Mouse (Mus musculus) myocyte (in vitro differentiated cells): ENCODE results near the gene Camk1g.

Source experiments
- MAX ChIP-seq: IDR thresholded peaks from one replicate; pipeline ENCODE4 v1.6.1; 2011; ENCODE audit warnings: low read depth, mild to moderate bottlenecking, control low read depth
- MYOG ChIP-seq, 3 experiments: IDR thresholded peaks; one replicate each; pipeline ENCODE4 v1.6.1; 2011; ENCODE audit warnings: control low read depth in 2 of 3, low read depth in 2 of 3, mild to moderate bottlenecking in 2 of 3; ENCODE audit not compliant: insufficient read length in 2 of 3, control insufficient read depth in 1 of 3, insufficient read depth in 1 of 3
- POLR2A ChIP-seq: IDR thresholded peaks from one replicate; pipeline ENCODE4 v1.6.1; 2011; ENCODE audit warnings: low read depth, mild to moderate bottlenecking, control low read depth, moderate library complexity; ENCODE audit not compliant: insufficient read length
- SRF ChIP-seq: IDR thresholded peaks from one replicate; pipeline ENCODE4 v1.6.1; 2011; ENCODE audit warnings: low read depth; ENCODE audit not compliant: control insufficient read depth, insufficient read length
- TCF12 ChIP-seq: IDR thresholded peaks from one replicate; pipeline ENCODE4 v1.6.1; 2011; ENCODE audit warnings: mild to moderate bottlenecking, control low read depth; ENCODE audit not compliant: poor library complexity, insufficient read depth, severe bottlenecking
- USF1 ChIP-seq: IDR thresholded peaks from one replicate; pipeline ENCODE4 v1.6.1; 2011; ENCODE audit warnings: low read depth, mild to moderate bottlenecking, control low read depth, moderate library complexity

DNA sequence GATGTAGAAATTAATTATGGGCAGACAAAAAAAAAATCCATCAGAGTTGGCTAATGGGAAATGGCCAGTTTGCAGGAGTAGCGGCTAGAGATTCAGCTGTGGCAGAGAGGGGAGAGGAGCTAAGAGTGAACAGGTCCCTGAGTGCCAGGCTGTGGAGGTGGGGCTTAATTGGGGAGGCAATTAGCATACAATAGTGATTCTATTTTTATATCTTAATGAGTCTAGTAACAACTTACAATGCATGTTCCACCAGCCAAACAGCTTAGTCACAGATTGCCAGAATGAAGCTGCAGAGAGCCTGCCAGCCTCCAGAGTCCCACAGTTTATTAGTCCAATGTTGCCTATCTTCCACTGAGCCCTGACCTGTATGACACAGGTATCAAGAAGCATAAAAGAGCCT, 42.9 kb downstream of the Camk1g start:
- no peak for TF ChIP-seq POLR2A
- no peak for TF ChIP-seq MYOG (IDR thresholded peaks at IDR 0.05; ENCODE audit: control insufficient read depth in 1 of 3, insufficient read depth in 1 of 3, insufficient read length in 2 of 3, low read depth in 2 of 3)
- TF ChIP-seq USF1, result no peak
- TF ChIP-seq TCF12, result no peak
- no peak for TF ChIP-seq SRF
- no peak for TF ChIP-seq MAX
